Mouse (Mus musculus) thymus, adult 2 months (tissue): ENCODE measurements around the gene 1700057G04Rik. TPM values are rescaled to one million over a fixed set of nuclear protein-coding genes. Genes with fewer than 3 reads are reported as not detected.
"Not testable (repeated sequence)": the region's sequence is repeated elsewhere in the genome, so short reads cannot be mapped to it uniquely, and the experiment has no call there.

Source experiments
- DNase-seq: peaks from one replicate; pipeline ENCODE4 v3.0.0; 2021
- H3K27ac ChIP-seq: fragments of 200-500 bp; 2 replicates; pipeline ENCODE4 v1.5.1; 2012; ENCODE audit warnings: low read length, control low read depth; ENCODE audit not compliant: control insufficient read depth, insufficient read depth
- H3K27me3 ChIP-seq: fragments of 200-500 bp; 2 replicates; pipeline ENCODE4 v1.6.1; 2012; ENCODE audit warnings: mild to moderate bottlenecking, low read length, moderate library complexity, mixed read lengths; ENCODE audit not compliant: control insufficient read depth, insufficient read depth
- H3K36me3 ChIP-seq: fragments of 200-500 bp; 2 replicates; pipeline ENCODE4 v1.6.1; 2012; ENCODE audit warnings: mild to moderate bottlenecking, low read length, moderate library complexity; ENCODE audit not compliant: control insufficient read depth, insufficient read depth
- H3K4me1 ChIP-seq: fragments of 200-500 bp; replicated peaks from 2 replicates; pipeline ENCODE4 v1.6.1; 2012; ENCODE audit warnings: low read length; ENCODE audit not compliant: control insufficient read depth, insufficient read depth
- H3K4me3 ChIP-seq: fragments of 200-500 bp; 2 replicates; pipeline ENCODE4 v1.5.1; 2012; ENCODE audit warnings: mild to moderate bottlenecking, low read length, control low read depth, moderate library complexity; ENCODE audit not compliant: control insufficient read depth, insufficient read depth
- CTCF ChIP-seq: fragments of 200-500 bp; IDR thresholded peaks from 2 replicates; pipeline ENCODE4 v1.5.1; 2012; ENCODE audit warnings: mild to moderate bottlenecking, control low read depth, low read length, moderate library complexity, borderline replicate concordance; ENCODE audit not compliant: control insufficient read depth, poor library complexity, insufficient read depth; ENCODE audit errors: extremely low read depth
- POLR2A ChIP-seq: fragments of 200-500 bp; IDR thresholded peaks from 2 replicates; pipeline ENCODE4 v1.6.1; 2012; ENCODE audit warnings: mild to moderate bottlenecking, low read length, control low read depth, moderate library complexity; ENCODE audit not compliant: control insufficient read depth, poor library complexity, insufficient read depth; ENCODE audit errors: extremely low read depth
- WGBS: fragments of 180-500 bp; shearing (Covaris S2); methylation state at CpG from one replicate; pipeline ENCODE4 v1.1.7; 2018; 5-methylcytosine and 5-hydroxymethylcytosine counted together
- polyA plus RNA-seq: library from polyadenylated mRNA; depleted of rRNA; stranded (reverse); fragments of >200 nt; gene quantifications from 2 replicates; pipeline ENCODE4 v1.2.3, GENCODE M21; 2012

The 1700057G04Rik gene
- polyA plus RNA-seq, 1 experiment: not detected

DNA sequence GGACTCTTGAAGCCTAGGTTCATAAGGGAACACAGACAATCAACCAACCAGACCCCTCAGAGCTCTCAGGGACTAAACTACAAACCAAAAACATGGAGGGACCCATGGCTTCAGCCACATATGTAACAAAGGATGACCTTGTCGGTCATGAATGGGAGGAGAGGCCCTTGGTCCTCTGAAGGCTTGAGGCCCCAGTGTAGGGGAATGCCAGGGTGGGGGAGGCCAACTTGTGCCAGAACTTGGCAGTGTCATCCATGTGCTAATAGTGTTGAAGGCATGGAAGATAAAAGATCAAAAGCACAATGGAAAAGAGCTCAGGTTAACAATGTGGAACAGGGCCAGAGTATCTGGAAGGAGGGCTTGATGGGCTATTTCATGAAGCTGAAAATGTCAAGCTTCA lies 10.9 kb upstream of the 1700057G04Rik start:
- WGBS: 91% methylated on average over 1 of the region's 1 CpGs
- Histone ChIP-seq H3K36me3 (no peaks in the 10 kb centered on the region), H3K27ac (no peak overlapping the region), H3K27me3 (no peaks in the 10 kb centered on the region), H3K4me3 (no peak overlapping the region), H3K4me1 (no peaks in the 10 kb centered on the region)
- no peak for TF ChIP-seq POLR2A
- no peak for TF ChIP-seq CTCF
- no peak for DNase-seq

DNA sequence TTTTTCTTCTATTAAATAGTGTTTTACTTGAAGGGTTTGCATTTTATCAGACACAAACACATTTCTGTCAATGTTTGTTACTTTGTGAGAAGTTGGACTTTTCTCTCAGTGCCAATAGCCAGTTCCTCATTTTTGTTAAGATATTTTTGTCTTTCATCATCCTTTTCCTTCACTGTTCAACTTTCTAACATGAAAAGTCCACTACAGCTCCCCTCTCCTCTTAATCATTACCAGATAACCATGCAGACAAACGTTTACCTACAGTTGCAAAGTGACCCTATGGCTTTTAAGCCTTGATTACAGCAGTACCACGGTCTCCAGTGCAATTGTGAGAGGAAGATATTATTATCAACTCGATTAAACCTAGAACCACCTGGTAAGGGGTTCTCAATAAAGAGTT lies 8.0 kb upstream of the 1700057G04Rik start:
- H3K36me3 ChIP-seq: no peaks in the 10 kb centered on the region
- TF ChIP-seq CTCF (no peak), POLR2A (no peak)
- H3K4me1 ChIP-seq: no peaks in the 10 kb centered on the region
- H3K27me3 ChIP-seq: no peaks in the 10 kb centered on the region
- no peak overlapping the region for H3K27ac ChIP-seq
- WGBS: 63% methylated on average over 3 of the region's 3 CpGs
- no peak for DNase-seq
- H3K4me3 ChIP-seq: no peak overlapping the region

DNA sequence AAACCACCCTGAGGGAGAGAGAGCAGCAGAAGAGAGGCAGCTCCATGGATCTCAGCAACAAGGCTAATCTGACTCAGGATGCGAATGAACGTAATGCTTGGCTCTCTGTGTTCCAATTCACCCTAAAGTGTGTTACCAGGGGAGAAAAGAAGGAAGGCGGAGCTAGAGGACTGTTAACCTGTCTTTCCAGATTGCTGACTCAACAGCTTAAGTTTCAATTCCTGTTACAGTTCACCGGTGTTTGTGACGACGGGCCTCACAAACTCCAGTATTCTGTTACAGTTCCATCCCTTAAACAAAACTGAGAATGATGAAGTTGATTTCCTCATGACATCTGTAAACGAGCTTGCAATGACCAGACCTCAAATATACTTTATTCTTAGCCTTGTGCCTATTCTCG lies 4.1 kb upstream of the 1700057G04Rik start:
- TF ChIP-seq CTCF: no peak
- no peak for TF ChIP-seq POLR2A
- Histone ChIP-seq H3K4me1 (no peaks in the 10 kb centered on the region), H3K36me3 (no peaks in the 10 kb centered on the region), H3K4me3 (no peak overlapping the region), H3K27me3 (no peaks in the 10 kb centered on the region), H3K27ac (no peak overlapping the region)
- 84% methylated on average over 8 of the region's 8 CpGs for WGBS
- no peak for DNase-seq

DNA sequence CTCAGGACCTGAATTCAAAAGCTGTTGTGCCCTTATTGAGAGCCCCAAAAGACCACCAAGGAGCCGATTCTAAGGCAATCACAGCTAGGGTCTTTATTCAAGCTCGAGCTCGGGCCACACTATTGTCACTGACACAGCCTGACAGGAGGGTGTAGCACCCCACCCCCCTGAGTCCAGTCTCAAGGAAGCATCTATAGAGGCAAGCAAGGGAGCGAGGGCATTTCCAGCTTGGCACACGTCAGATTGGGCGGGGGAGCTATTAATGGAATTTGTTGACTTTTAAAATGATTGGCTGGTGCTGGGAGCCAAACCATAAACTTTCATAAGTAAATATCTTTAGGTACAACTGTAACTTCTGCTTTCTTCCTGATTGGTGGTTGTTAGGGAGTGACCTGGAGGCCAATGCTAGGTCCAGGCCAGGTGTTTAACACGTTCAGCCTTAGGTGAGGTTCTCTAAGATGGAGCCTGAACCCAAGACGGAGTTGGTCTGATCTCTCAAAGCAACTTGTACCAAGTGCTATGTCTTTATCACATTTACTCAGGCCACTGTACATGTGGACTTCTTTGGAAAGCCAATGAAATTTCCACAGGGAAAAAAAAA lies 3.5 kb upstream of the 1700057G04Rik start:
- Histone ChIP-seq H3K27ac (no peak overlapping the region), H3K27me3 (no peaks in the 10 kb centered on the region), H3K4me1 (no peaks in the 10 kb centered on the region), H3K4me3 (no peak overlapping the region), H3K36me3 (no peaks in the 10 kb centered on the region)
- 96% methylated on average over 8 of the region's 8 CpGs for WGBS
- TF ChIP-seq POLR2A (no peak), CTCF (no peak)
- DNase-seq: no peak

DNA sequence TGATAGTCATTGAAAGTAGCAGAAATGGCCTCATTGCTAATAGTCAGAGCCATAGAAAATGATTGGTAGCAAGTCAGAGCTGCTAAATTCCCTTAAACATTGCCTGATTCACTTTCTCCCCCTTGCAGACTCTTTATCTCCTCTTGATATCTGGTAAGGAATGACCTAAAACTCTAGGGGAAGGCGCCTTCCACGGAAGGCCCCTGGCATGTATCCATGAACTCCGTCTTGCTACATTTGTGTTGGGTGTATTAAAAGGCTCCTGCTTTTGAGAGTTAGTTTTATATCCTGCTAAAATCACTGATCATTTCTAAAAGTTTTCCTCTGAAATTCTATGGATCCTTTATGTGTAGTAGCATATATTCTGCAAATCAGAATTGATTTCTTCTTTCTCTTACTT lies 7.6 kb downstream of the 1700057G04Rik start:
- no peaks in the 10 kb centered on the region for H3K27me3 ChIP-seq
- DNase-seq: no peak
- no peaks in the 10 kb centered on the region for H3K36me3 ChIP-seq
- no peaks in the 10 kb centered on the region for H3K4me1 ChIP-seq
- TF ChIP-seq CTCF (no peak), POLR2A (no peak)
- WGBS: 94% methylated on average over 3 of the region's 3 CpGs
- H3K27ac ChIP-seq: no peak overlapping the region
- H3K4me3 ChIP-seq: no peak overlapping the region

DNA sequence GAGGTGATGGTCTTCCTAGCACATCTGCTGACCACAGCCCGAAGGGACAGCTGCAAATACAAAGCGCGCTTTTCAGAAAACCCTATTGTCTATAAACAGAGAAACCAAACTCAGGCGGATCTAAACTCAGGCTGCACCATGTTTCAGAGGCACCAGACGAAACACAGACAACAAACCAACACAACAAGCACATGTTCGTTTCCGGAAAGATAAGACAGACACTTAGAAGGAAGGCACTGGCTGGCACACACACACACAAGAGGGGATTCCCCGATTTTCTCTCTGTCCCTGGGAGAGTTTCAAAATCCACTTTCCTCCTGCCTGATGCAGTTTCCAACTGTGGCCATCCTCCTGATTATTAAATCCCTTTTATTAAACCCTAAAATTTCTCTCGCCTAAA lies 16.8 kb downstream of the 1700057G04Rik start:
- WGBS: 90% methylated on average over 9 of the region's 9 CpGs
- not testable (repeated sequence) for H3K4me1 ChIP-seq, H3K36me3 ChIP-seq, H3K27ac ChIP-seq, H3K4me3 ChIP-seq, H3K27me3 ChIP-seq, DNase-seq

DNA sequence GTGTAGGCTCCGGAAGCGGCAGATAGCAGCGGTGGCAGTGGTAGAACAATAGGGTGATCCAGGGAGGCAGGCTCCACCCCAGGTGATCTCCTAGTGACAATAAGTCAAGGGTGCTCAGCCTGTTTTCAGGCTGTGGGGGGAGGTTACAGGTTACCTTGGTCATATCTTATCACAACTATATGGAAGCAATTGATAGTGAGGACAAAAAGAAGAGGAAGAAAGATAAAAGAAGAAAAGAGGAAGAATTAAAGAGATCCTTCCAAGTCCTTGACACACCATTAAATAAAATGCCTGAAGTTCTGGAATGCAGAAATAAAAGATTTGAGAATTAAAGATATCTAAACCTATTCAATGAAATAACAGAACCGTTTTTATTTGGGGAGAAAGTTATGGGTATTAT lies 17.6 kb downstream of the 1700057G04Rik start:
- Histone ChIP-seq H3K27me3 (no peaks in the 10 kb centered on the region), H3K4me1 (no peaks in the 10 kb centered on the region), H3K27ac (no peak overlapping the region), H3K36me3 (no peaks in the 10 kb centered on the region), H3K4me3 (no peak overlapping the region)
- 96% methylated on average over 4 of the region's 4 CpGs for WGBS
- no peak for TF ChIP-seq CTCF
- DNase-seq: no peak
